Mouse (Mus musculus) cortical plate, adult 2 months (tissue): ENCODE data around the gene Cdh7.

Experiments used
- CTCF ChIP-seq: fragments of 200-500 bp; IDR thresholded peaks from 2 replicates; pipeline ENCODE4 v1.5.1; 2011; ENCODE audit warnings: mild to moderate bottlenecking, control low read depth, low read length; ENCODE audit not compliant: insufficient read depth; ENCODE audit errors: extremely low read depth
- POLR2A ChIP-seq: fragments of 200-500 bp; IDR thresholded peaks from 2 replicates; pipeline ENCODE4 v1.6.1; 2011; ENCODE audit warnings: mild to moderate bottlenecking, low read length, control low read depth; ENCODE audit not compliant: insufficient read depth; ENCODE audit errors: extremely low read depth

DNA sequence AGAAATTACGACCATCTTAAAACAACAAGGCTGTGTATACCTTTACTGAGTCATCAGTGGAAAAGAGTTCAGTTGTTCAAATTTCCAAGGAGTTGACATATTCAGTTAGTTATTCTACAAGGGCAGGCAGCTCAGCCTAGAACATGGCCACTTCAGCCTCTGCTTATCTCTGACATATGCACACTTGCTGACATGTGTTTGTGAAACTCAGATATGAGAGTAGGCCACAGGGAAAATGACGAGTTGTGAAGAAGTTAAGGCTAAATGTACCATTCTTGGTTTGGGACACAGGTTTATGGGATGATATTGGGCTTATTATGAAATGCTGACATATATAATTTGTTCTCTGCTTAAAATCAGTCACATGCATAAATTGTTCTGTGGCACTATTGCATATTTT, 7.3 kb downstream of the Cdh7 start:
- TF ChIP-seq CTCF (no peak), POLR2A (no peak)
